Mouse (Mus musculus): ENCODE measurements at regions not wholly inside any gene's neighbourhood (a gene's known extent, or its start where the extent isn't known, plus 50 kb on each side); places are given as distances from the start of the nearest gene placed in this dataset.

GRCm38 (mm10) chr14:106269680-106270079, 163.7 kb downstream of the Trim52 start:
- TF ChIP-seq POLR2A (IDR thresholded peaks at IDR 0.05; ENCODE audit: borderline replicate concordance, control insufficient read depth, low read depth, low read length) (no peak), CTCF (IDR thresholded peaks at IDR 0.05; ENCODE audit: control insufficient read depth, insufficient read depth, low read length) (no peak)

Data from bone marrow, adult 2 months (tissue).